Mouse (Mus musculus): ENCODE results near the gene Gabarapl1.

DNA sequence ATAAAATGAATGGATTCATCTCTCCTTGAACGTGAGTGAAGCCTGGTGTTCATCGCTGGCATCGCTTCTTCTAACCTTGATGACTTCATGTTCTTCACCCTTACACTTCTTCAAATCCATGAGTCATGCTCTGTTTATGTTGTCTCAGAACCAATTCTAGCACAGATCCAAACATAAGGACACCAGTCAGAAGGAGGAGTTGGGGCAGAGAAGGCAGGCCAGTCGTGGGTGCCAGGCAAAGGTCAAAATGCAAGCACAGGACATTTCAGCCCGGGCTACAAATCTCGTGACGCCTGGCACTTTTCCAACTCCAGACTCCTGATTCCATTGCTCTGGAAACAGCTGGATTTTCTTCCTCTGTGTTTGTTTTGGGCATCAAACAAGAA lies 411 bp upstream of the Gabarapl1 start:
- no peak for TF ChIP-seq TAL1 (IDR thresholded peaks at IDR 0.05; ENCODE audit: low read length)
- no peak for TF ChIP-seq GATA1 (IDR thresholded peaks at IDR 0.05; ENCODE audit: low read length)
